Mouse (Mus musculus) adrenal gland, adult 10 weeks (tissue): ENCODE results near the gene Mvb12a. TPM values are rescaled to one million over a fixed set of nuclear protein-coding genes. Genes with fewer than 3 reads are reported as not detected.

Experiments
- polyA plus RNA-seq: library from polyadenylated mRNA; stranded (reverse); fragments of 350-450 nt; fragmentation: Illumina TruSeq; extraction: RNeasy Lipid Tissue Mini Kit (QIAGEN cat#74804); gene quantifications from one replicate; pipeline ENCODE4 v1.2.3, GENCODE M21; 2014; ENCODE audit warnings: low read depth, low replicate concordance

Mvb12a gene
- 0.70 TPM for polyA plus RNA-seq

DNA sequence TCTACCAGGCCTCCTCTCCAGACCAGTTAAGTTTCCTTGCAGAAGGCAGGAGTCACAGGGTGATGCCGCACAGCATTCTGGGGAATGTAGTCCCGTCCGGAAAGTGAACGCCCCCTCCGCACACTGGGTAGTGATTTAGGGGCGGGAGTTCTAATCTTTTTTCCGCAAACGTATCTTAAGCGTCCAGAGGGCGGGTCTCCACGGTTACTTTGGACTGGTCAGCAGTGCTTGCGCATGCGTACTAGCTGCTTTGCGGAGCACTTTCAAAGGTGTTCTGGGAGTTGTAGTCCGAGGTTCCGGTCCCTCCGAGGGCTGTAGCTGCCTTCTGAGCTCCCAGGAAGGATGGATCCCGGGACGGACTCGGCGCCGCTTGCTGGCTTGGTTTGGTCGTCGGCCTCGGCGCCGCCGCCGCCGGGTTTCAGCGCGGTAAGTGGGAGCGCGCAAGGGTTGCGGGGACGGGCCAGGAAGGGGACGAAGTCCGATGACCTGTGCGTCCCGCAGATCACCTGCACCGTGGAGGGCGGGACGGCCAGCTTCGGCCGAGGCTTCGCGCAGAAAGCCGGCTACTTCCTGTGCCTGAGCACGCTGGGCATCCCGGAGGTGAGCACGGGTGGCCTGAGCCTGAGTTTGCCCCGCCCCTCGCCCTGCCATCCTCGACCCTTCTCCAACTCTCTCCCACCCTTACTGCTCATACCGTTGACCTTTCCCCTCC lies at the start of gene Mvb12a:
TSS of gene Mvb12a (plus strand) at position 291 of the 712 bp plus-strand sequence.

DNA sequence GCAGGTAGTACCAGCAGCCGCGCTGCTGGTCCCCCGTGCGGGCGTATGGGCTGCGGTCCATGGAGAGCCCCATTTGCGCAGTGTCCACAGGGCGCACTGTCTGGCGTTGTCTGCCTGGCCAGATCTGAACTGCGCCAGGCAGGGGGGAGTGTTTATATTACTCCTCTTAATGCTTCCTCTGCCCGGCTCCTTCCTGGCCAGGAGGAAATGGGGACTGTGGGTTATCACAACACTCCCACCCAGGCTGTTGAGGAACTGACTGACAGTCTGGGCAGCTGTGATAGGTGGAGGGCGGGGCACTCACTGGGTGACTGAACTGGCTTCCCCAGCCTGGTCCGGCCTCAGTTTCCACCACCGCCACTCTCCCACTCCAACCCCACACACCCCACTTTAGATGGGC lies 31.1 kb upstream of the Mvb12a start, which contains the start of gene Plvap:
TSS of gene Plvap (minus strand) at position 109 of the 400 bp plus-strand sequence.

DNA sequence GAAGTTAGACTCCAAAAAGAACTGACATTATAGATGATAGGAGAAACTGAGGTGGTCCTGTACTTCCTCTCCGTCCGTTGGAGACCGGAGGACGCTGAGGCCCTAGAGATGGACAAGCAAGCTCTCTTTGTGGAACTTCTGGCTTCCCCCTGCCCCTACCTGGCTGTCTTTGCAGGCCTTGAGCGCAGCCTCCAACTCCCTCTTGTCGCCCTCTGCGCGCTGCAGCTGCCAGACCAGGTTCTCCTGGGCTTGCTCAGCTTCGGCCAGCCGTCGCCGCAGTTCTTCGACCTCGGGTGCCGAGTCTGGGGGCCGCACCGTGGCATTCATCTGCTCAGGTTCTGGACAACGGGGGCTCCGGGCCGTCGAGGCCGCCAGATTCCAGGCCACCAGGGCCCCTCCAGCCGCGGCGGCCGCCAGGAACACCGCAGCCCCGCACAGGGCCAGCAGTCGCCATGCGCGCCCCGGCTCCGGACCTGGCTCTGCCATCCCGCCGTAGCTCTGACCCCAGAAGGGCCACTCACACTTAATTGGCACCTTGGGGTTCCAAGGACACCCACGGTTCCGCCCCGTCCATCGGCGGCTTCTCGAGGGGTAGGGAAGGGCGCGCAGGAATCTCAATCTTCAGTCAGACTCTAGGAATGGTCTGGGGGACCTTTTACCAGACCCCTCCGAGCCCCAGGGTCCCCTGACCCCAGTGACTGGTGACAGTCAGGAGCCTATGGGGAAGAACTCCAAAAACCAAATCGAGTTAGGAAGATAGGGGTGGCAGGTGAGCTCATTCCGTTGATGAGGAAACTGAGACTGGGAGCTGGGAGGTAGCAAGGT lies 17.3 kb upstream of the Mvb12a start, which contains the start of gene Ccdc194:
TSS of gene Ccdc194 (minus strand) at position 486 of the 825 bp plus-strand sequence.

GRCm38 (mm10) chr8:71537028-71537867 lies 5.5 kb upstream of the Mvb12a start, which contains the start of gene Bst2:
Gene Bst2, minus strand, starts transcription at chr8:71537456.

GRCm38 (mm10) chr8:71558071-71558957 lies 15.6 kb downstream of the Mvb12a start, which contains the start of gene Tmem221:
Gene Tmem221, minus strand, starts transcription at chr8:71558871.

DNA sequence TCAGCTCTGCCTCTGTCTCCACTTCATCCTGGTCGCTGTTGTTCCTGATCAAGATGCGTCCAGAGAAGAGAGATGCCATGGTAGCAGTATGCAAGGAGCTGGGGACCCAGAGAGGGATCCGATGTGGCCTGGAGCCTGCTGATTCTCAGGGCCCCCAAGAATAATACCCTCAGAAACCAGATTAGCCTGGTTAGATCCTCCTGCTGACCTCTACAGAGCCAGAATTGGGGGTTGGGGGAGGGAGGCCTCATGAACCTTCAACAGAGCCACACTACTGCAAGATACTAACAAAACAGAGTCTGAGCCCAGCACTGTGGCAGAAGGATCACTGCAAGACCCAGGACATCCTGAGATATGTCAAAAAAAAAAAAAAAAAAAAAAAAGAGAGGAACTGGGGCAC lies 23.8 kb downstream of the Mvb12a start, which contains the start of gene Nxnl1:
TSS of gene Nxnl1 (minus strand) at position 101 of the 400 bp plus-strand sequence.

GRCm38 (mm10) chr8:71568387-71568937 lies 25.7 kb downstream of the Mvb12a start, which contains the start of gene Slc27a1:
Gene Slc27a1, plus strand, starts transcription at chr8:71568882.

GRCm38 (mm10) chr8:71591471-71592373 lies 49.0 kb downstream of the Mvb12a start, which contains the start of gene Pgls:
Gene Pgls, plus strand, starts transcription at chr8:71592176.

DNA sequence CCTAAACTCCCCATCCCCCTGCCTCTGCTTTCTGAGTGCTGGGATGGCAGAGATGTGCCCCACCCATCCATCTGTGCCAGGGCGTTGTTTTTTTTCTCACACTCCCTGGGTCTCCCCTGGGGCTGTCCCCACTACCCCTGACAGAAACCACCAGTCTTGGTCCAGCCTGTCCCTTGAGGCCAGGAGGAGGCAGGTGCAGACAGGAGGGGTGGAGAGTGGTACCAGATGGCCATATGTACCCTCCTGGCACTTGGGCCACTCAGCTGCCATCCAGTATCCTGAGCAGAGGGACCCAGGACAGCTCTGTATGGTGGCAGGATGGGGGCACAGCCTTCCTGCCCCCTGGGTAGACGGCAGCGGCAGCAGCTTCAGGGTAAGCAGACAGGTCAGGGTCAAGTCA lies 54.7 kb downstream of the Mvb12a start, which contains the start of gene Fam129c:
TSS of gene Fam129c (plus strand) at position 198 of the 400 bp plus-strand sequence.

Other genes with a start within 250 kb of the Mvb12a start
- gene Use1, start 176.1 kb upstream of the Mvb12a start, polyA plus RNA-seq: 1.8 TPM
- 1.9 TPM for gene Ocel1, start 171.6 kb upstream of the Mvb12a start, polyA plus RNA-seq
- 3.4 TPM for gene Nr2f6, start 161.0 kb upstream of the Mvb12a start, polyA plus RNA-seq
- 2.4 TPM for gene Ushbp1, start 147.1 kb upstream of the Mvb12a start, polyA plus RNA-seq
- 30.8 TPM for gene Babam1, start 146.1 kb upstream of the Mvb12a start, polyA plus RNA-seq
- gene Ankle1, start 136.9 kb upstream of the Mvb12a start, polyA plus RNA-seq: 0.41 TPM
- gene Abhd8, start 79.3 kb upstream of the Mvb12a start, polyA plus RNA-seq: 1.1 TPM
- gene Mrpl34, start 78.0 kb upstream of the Mvb12a start, polyA plus RNA-seq: 10.8 TPM
- 3.4 TPM for gene Dda1, start 73.7 kb upstream of the Mvb12a start, polyA plus RNA-seq
- 1.0 TPM for gene Ano8, start 57.0 kb upstream of the Mvb12a start, polyA plus RNA-seq
- 1.6 TPM for gene Gtpbp3, start 54.8 kb upstream of the Mvb12a start, polyA plus RNA-seq
- 4.8 TPM for gene Plvap, start 31.2 kb upstream of the Mvb12a start, polyA plus RNA-seq
- gene Ccdc194, start 17.2 kb upstream of the Mvb12a start, polyA plus RNA-seq: not detected
- 6.9 TPM for gene Bst2, start 5.5 kb upstream of the Mvb12a start, polyA plus RNA-seq
- gene Tmem221, start 15.9 kb downstream of the Mvb12a start, polyA plus RNA-seq: 3.8 TPM
- 0.35 TPM for gene Nxnl1, start 23.7 kb downstream of the Mvb12a start, polyA plus RNA-seq
- gene Slc27a1, start 26.0 kb downstream of the Mvb12a start, polyA plus RNA-seq: 14.2 TPM
- 0.82 TPM for gene Pgls, start 49.3 kb downstream of the Mvb12a start, polyA plus RNA-seq
- not detected for gene Fam129c, start 54.7 kb downstream of the Mvb12a start, polyA plus RNA-seq
- gene Colgalt1, start 68.1 kb downstream of the Mvb12a start, polyA plus RNA-seq: 54.8 TPM
- 0.70 TPM for gene Unc13a, start 128.8 kb downstream of the Mvb12a start, polyA plus RNA-seq
- gene Jak3, start 133.4 kb downstream of the Mvb12a start, polyA plus RNA-seq: not detected
- not detected for gene Insl3, start 146.3 kb downstream of the Mvb12a start, polyA plus RNA-seq
- gene B3gnt3, start 158.9 kb downstream of the Mvb12a start, polyA plus RNA-seq: 9.2 TPM
- not detected for gene Fcho1, start 182.8 kb downstream of the Mvb12a start, polyA plus RNA-seq